Mouse (Mus musculus) hindbrain, embryonic 14.5 days (tissue): Measurements from ENCODE around the gene Alg9. TPM values are rescaled to one million over a fixed set of nuclear protein-coding genes. Genes with fewer than 3 reads are reported as not detected.

ENCODE experiments used
- ATAC-seq: fragments of 200-750 bp; cut with Nextera tagmentation; 2 replicates; pipeline ENCODE4 v1.8.0; 2017; ENCODE audit warnings: moderate number of reproducible peaks, mild to moderate bottlenecking, moderate TSS enrichment, moderate library complexity; ENCODE audit not compliant: low FRiP score
- DNase-seq: peaks from one replicate; pipeline ENCODE4 v3.0.0-alpha.2; 2015; ENCODE audit warnings: low spot score
- H3K27ac ChIP-seq: fragments of 300-500 bp; sonication (generic); 2 replicates; pipeline ENCODE4 v1.5.1; 2014; ENCODE audit warnings: mild to moderate bottlenecking, moderate library complexity
- H3K27me3 ChIP-seq: fragments of 300-500 bp; sonication (generic); 2 replicates; pipeline ENCODE4 v1.6.1; 2014; ENCODE audit warnings: mild to moderate bottlenecking, low read length, mixed read lengths; ENCODE audit not compliant: control insufficient read depth, insufficient read depth
- H3K36me3 ChIP-seq: fragments of 300-500 bp; sonication (generic); replicated peaks from 2 replicates; pipeline ENCODE4 v1.6.1; 2014; ENCODE audit not compliant: control insufficient read depth, insufficient read depth
- H3K4me1 ChIP-seq: fragments of 300-500 bp; sonication (generic); replicated peaks from 2 replicates; pipeline ENCODE4 v1.6.1; 2014; ENCODE audit warnings: antibody characterized with exemption, low read length, mixed read lengths; ENCODE audit not compliant: control insufficient read depth, insufficient read depth
- H3K4me2 ChIP-seq: fragments of 300-500 bp; sonication (generic); replicated peaks from 2 replicates; pipeline ENCODE4 v1.6.1; 2014; ENCODE audit warnings: mild to moderate bottlenecking, moderate library complexity
- H3K4me3 ChIP-seq: fragments of 300-500 bp; sonication (generic); replicated peaks from 2 replicates; pipeline ENCODE4 v1.5.1; 2014; ENCODE audit warnings: mild to moderate bottlenecking, low read length
- H3K9ac ChIP-seq: fragments of 300-500 bp; sonication (generic); 2 replicates; pipeline ENCODE4 v1.6.1; 2014
- H3K9me3 ChIP-seq: fragments of 300-500 bp; sonication (generic); 2 replicates; pipeline ENCODE4 v1.6.1; 2016; ENCODE audit warnings: low read length; ENCODE audit not compliant: control insufficient read depth
- whole genome bisulfite sequencing: fragments of 180-500 bp; shearing (Covaris S2); extraction: QIAGEN DNeasy Blood & Tissue Kit; methylation state at CpG from one replicate; pipeline ENCODE4 v1.1.7; 2014; 5-methylcytosine and 5-hydroxymethylcytosine counted together
- polyA plus RNA-seq: library from polyadenylated mRNA; unstranded; fragments of >200 nt; fragmentation: Nextera tagmentation; extraction: Ambion mirVana; gene quantifications from 2 replicates; pipeline ENCODE4 v1.2.1, GENCODE M21; 2014

Gene Alg9
- polyA plus RNA-seq, 1 experiment from 2014 or later = 63.4 TPM

GRCm38 (mm10) chr9:50841079-50841789, 66.4 kb downstream of the Alg9 start:
- Histone ChIP-seq H3K4me2 (no peak overlapping the region), H3K9ac (no peak overlapping the region), H3K27me3 (no peaks in the 10 kb centered on the region), H3K36me3 (peaks cover 39% of the 10 kb centered on the region), H3K4me3 (no peak overlapping the region), H3K9me3 (no peaks in the 10 kb centered on the region), H3K27ac (no peak overlapping the region), H3K4me1 (no peaks in the 10 kb centered on the region)
- ATAC-seq (no peak), DNase-seq (no peak)
- WGBS = 88% methylated on average over 13 of the region's 13 CpGs

GRCm38 (mm10) chr9:50845081-50845480, 70.3 kb downstream of the Alg9 start, which contains the start of gene Ppp2r1b:
Gene Ppp2r1b (plus strand): TSS chr9:50845301.
- no peak within 1 kb of the TSS for H3K27ac ChIP-seq
- no peak within 1 kb of the TSS for H3K4me2 ChIP-seq
- no peak for DNase-seq
- peaks cover 31% of the 10 kb centered on the region for H3K36me3 ChIP-seq
- WGBS = 95% methylated on average over 3 of the region's 3 CpGs
- ATAC-seq = no peak
- no peaks in the 10 kb centered on the region for H3K4me1 ChIP-seq
- no peak within 1 kb of the TSS for H3K9ac ChIP-seq
- no peaks in the 10 kb centered on the region for H3K9me3 ChIP-seq
- H3K4me3 ChIP-seq = no peak within 1 kb of the TSS
- no peaks in the 10 kb centered on the region for H3K27me3 ChIP-seq

- DNase-seq (no peak), ATAC-seq (no peak)
- WGBS = 69% methylated on average over 9 of the region's 9 CpGs
Measured at GRCm38 (mm10) chr9:50845547-50845946, 70.7 kb downstream of the Alg9 start.

GRCm38 (mm10) chr9:50847133-50847532, 72.3 kb downstream of the Alg9 start:
- no peak overlapping the region for H3K27ac ChIP-seq
- H3K4me3 ChIP-seq = no peak overlapping the region
- DNase-seq = no peak
- WGBS = 92% methylated on average over 6 of the region's 6 CpGs
- H3K9me3 ChIP-seq = no peaks in the 10 kb centered on the region
- ATAC-seq = no peak
- H3K36me3 ChIP-seq = peaks cover 24% of the 10 kb centered on the region
- H3K27me3 ChIP-seq = no peaks in the 10 kb centered on the region
- no peaks in the 10 kb centered on the region for H3K4me1 ChIP-seq
- no peak overlapping the region for H3K9ac ChIP-seq
- H3K4me2 ChIP-seq = no peak overlapping the region

More at GRCm38 (mm10) chr9:50845547-50845946, 70.7 kb downstream of the Alg9 start:
- H3K27ac ChIP-seq = no peak overlapping the region
- no peak overlapping the region for H3K9ac ChIP-seq
- H3K36me3 ChIP-seq = peaks cover 31% of the 10 kb centered on the region
- H3K4me2 ChIP-seq = no peak overlapping the region
- no peaks in the 10 kb centered on the region for H3K9me3 ChIP-seq
- no peaks in the 10 kb centered on the region for H3K4me1 ChIP-seq
- no peak overlapping the region for H3K4me3 ChIP-seq
- no peaks in the 10 kb centered on the region for H3K27me3 ChIP-seq

GRCm38 (mm10) chr9:50847606-50848368, 73.0 kb downstream of the Alg9 start:
- Histone ChIP-seq H3K4me1 (no peaks in the 10 kb centered on the region; the same call in 1 of the 2 replicates), H3K4me3 (no peak overlapping the region), H3K4me2 (no peak overlapping the region), H3K9me3 (no peaks in the 10 kb centered on the region), H3K36me3 (peaks cover 21% of the 10 kb centered on the region), H3K27me3 (no peaks in the 10 kb centered on the region), H3K27ac (no peak overlapping the region), H3K9ac (no peak overlapping the region)
- 75% methylated on average over 12 of the region's 12 CpGs for WGBS
- ATAC-seq = no peak
- DNase-seq = no peak

- no peak overlapping the region for H3K9ac ChIP-seq
- no peak overlapping the region for H3K4me3 ChIP-seq
- H3K4me1 ChIP-seq = no peaks in the 10 kb centered on the region; the same call in 1 of the 2 replicates
- H3K36me3 ChIP-seq = peaks cover 13% of the 10 kb centered on the region
- 64% methylated on average over 5 of the region's 5 CpGs for whole genome bisulfite sequencing
- H3K9me3 ChIP-seq = no peaks in the 10 kb centered on the region
- no peak overlapping the region for H3K27ac ChIP-seq
- DNase-seq (no peak), ATAC-seq (peak; percentile 15; the same call in 1 of the 2 replicates)
- H3K4me2 ChIP-seq = no peak overlapping the region
- H3K27me3 ChIP-seq = no peaks in the 10 kb centered on the region
Measured at GRCm38 (mm10) chr9:50848821-50849220, 74.0 kb downstream of the Alg9 start.

GRCm38 (mm10) chr9:50849249-50849648, 74.4 kb downstream of the Alg9 start:
- Histone ChIP-seq H3K4me3 (no peak overlapping the region), H3K4me2 (no peak overlapping the region), H3K27me3 (no peaks in the 10 kb centered on the region), H3K9ac (no peak overlapping the region), H3K36me3 (peaks cover 9% of the 10 kb centered on the region), H3K4me1 (no peaks in the 10 kb centered on the region; the same call in 1 of the 2 replicates), H3K27ac (no peak overlapping the region), H3K9me3 (no peaks in the 10 kb centered on the region)
- 25% methylated on average over 8 of the region's 8 CpGs for WGBS
- ATAC-seq (peak; percentile 77), DNase-seq (peak; percentile 96)

GRCm38 (mm10) chr9:50849755-50850154, 74.9 kb downstream of the Alg9 start:
- no peak for ATAC-seq
- H3K27me3 ChIP-seq = no peaks in the 10 kb centered on the region
- no peak overlapping the region for H3K9ac ChIP-seq
- no peak for DNase-seq
- no peak overlapping the region for H3K4me3 ChIP-seq
- WGBS = 84% methylated on average over 9 of the region's 9 CpGs
- H3K27ac ChIP-seq = no peak overlapping the region
- no peak overlapping the region for H3K4me2 ChIP-seq
- H3K9me3 ChIP-seq = no peaks in the 10 kb centered on the region
- H3K36me3 ChIP-seq = peaks cover 4% of the 10 kb centered on the region; the same call in 1 of the 2 replicates
- H3K4me1 ChIP-seq = no peaks in the 10 kb centered on the region; the same call in 1 of the 2 replicates

- DNase-seq (no peak), ATAC-seq (no peak)
- no peak overlapping the region for H3K4me3 ChIP-seq
- no peaks in the 10 kb centered on the region for H3K36me3 ChIP-seq
- 33% methylated on average over 11 of the region's 11 CpGs for WGBS
- no peaks in the 10 kb centered on the region for H3K9me3 ChIP-seq
- no peak overlapping the region for H3K27ac ChIP-seq
- no peaks in the 10 kb centered on the region; the same call in 1 of the 2 replicates for H3K4me1 ChIP-seq
- no peak overlapping the region for H3K9ac ChIP-seq
- no peak overlapping the region for H3K4me2 ChIP-seq
- H3K27me3 ChIP-seq = no peaks in the 10 kb centered on the region
Measured at GRCm38 (mm10) chr9:50850271-50850670, 75.5 kb downstream of the Alg9 start.
